Mouse (Mus musculus) myocyte (in vitro differentiated cells): ENCODE measurements around the gene Zfp296.

Experiments used
- E2F4 ChIP-seq: IDR thresholded peaks from one replicate; pipeline ENCODE4 v1.6.1; 2011; ENCODE audit warnings: mild to moderate bottlenecking, control low read depth, moderate library complexity; ENCODE audit not compliant: insufficient read depth
- MAX ChIP-seq: IDR thresholded peaks from one replicate; pipeline ENCODE4 v1.6.1; 2011; ENCODE audit warnings: low read depth, mild to moderate bottlenecking, control low read depth
- MYOD1 ChIP-seq, 3 experiments: IDR thresholded peaks; one replicate each; pipeline ENCODE4 v1.6.1; 2011; ENCODE audit warnings: control low read depth in 2 of 3, low read depth in 2 of 3, mild to moderate bottlenecking in 2 of 3, moderate library complexity in 1 of 3; ENCODE audit not compliant: insufficient read length in 2 of 3, control insufficient read depth in 1 of 3
- MYOG ChIP-seq, 3 experiments: IDR thresholded peaks; one replicate each; pipeline ENCODE4 v1.6.1; 2011; ENCODE audit warnings: control low read depth in 2 of 3, low read depth in 2 of 3, mild to moderate bottlenecking in 2 of 3; ENCODE audit not compliant: insufficient read length in 2 of 3, control insufficient read depth in 1 of 3, insufficient read depth in 1 of 3
- POLR2A ChIP-seq: IDR thresholded peaks from one replicate; pipeline ENCODE4 v1.6.1; 2011; ENCODE audit warnings: low read depth, mild to moderate bottlenecking, control low read depth, moderate library complexity; ENCODE audit not compliant: insufficient read length
- POLR2AphosphoS2 ChIP-seq: IDR thresholded peaks from one replicate; pipeline ENCODE4 v1.6.1; 2011; ENCODE audit warnings: low read depth, control low read depth; ENCODE audit not compliant: insufficient read length
- TCF12 ChIP-seq: IDR thresholded peaks from one replicate; pipeline ENCODE4 v1.6.1; 2011; ENCODE audit warnings: mild to moderate bottlenecking, control low read depth; ENCODE audit not compliant: poor library complexity, insufficient read depth, severe bottlenecking
- USF1 ChIP-seq: IDR thresholded peaks from one replicate; pipeline ENCODE4 v1.6.1; 2011; ENCODE audit warnings: low read depth, mild to moderate bottlenecking, control low read depth, moderate library complexity

GRCm38 (mm10) chr7:19619004-19619801, 42.1 kb downstream of the Zfp296 start:
- peak; percentile 67 for TF ChIP-seq POLR2AphosphoS2
- no peak for TF ChIP-seq MYOD1 (IDR thresholded peaks at IDR 0.05; ENCODE audit: control insufficient read depth in 1 of 3, insufficient read length in 2 of 3, low read depth in 2 of 3)
- no peak for TF ChIP-seq POLR2A
- TF ChIP-seq E2F4 = no peak
- no peak for TF ChIP-seq USF1
- no peak for TF ChIP-seq MAX
- no peak for TF ChIP-seq TCF12
- no peak for TF ChIP-seq MYOG (IDR thresholded peaks at IDR 0.05; ENCODE audit: control insufficient read depth in 1 of 3, insufficient read depth in 1 of 3, insufficient read length in 2 of 3, low read depth in 2 of 3)
